Mouse (Mus musculus): ENCODE results near the gene Gm15319.
"Not testable (repeated sequence)": the region's sequence is repeated elsewhere in the genome, so short reads cannot be mapped to it uniquely, and the experiment has no call there.

DNA sequence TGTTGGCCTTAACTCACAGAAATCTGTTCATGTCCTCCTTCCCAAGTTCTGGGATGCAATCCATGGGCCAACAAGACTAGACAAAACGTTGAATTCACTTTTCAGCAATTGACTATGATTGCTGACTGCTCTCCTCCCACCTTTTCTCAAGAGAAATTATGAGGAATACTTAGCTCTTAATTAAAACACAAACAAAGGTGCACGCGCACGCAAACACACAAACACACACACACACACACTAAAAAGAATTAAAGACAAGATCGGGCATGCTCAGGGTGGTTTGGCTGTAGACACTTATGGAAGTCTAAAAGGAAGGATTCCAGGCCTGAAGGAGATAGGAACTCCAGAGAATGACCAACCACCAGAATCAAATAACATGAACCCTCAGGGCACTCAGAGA, 6.6 kb downstream of the Gm15319 start:
- not testable (repeated sequence) for TF ChIP-seq POLR2A (IDR thresholded peaks at IDR 0.05; ENCODE audit: borderline replicate concordance, control insufficient read depth, low read depth, low read length); CTCF (IDR thresholded peaks at IDR 0.05; ENCODE audit: control insufficient read depth, insufficient read depth, low read length)

Data from bone marrow, adult 2 months (tissue).